Mouse (Mus musculus): ENCODE measurements around the gene Nfil3. TPM values are rescaled to one million over a fixed set of nuclear protein-coding genes. Genes with fewer than 3 reads are reported as not detected.

Gene Nfil3
- total and polyA plus RNA-seq, 3 experiments, result 0.35 to 0.93 TPM; not detected in 1

- H3K4me3 ChIP-seq (ENCODE audit: control insufficient read depth in 1 of 2, insufficient read depth in 1 of 2, low read depth in 2 of 2, low read length in 2 of 2), result no peak overlapping the region
- DNase-seq (ENCODE audit: low read depth, low spot score), result no peak
Observed at GRCm38 (mm10) chr13:52921065-52921825, 59.6 kb downstream of the Nfil3 start.

GRCm38 (mm10) chr13:52919790-52920352 lies 61.0 kb downstream of the Nfil3 start:
- no peak for DNase-seq (ENCODE audit: low read depth, low spot score)
- Histone ChIP-seq H3K36me3 (ENCODE audit: control insufficient read depth in 1 of 2, insufficient read depth in 2 of 2, low read length in 2 of 2) (no peaks in the 10 kb centered on the region; a peak in 1 of 4 replicates), H3K9ac (ENCODE audit: control insufficient read depth, low read depth, low read length, poor library complexity, severe bottlenecking) (no peak overlapping the region), H3K27ac (ENCODE audit: control insufficient read depth, low read depth, low read length) (no peak overlapping the region), H3K4me3 (ENCODE audit: control insufficient read depth in 1 of 2, insufficient read depth in 1 of 2, low read depth in 2 of 2, low read length in 2 of 2) (no peak overlapping the region), H3K79me2 (ENCODE audit: control insufficient read depth, insufficient read depth, low read length, poor library complexity) (peaks cover 6% of the 10 kb centered on the region; the same call in 1 of the 2 replicates), H3K4me1 (ENCODE audit: control insufficient read depth in 1 of 2, insufficient read depth in 2 of 2, low read length in 2 of 2) (peaks cover 0 to 4% of the 10 kb centered on the region in 2 experiments; a peak in 1 of 4 replicates), H3K9me3 (replicated peaks; ENCODE audit: insufficient read depth, low read length) (no peaks in the 10 kb centered on the region), H3K27me3 (ENCODE audit: control insufficient read depth in 1 of 2, insufficient read depth in 2 of 2, low read length in 2 of 2) (no peaks in the 10 kb centered on the region)
- TF ChIP-seq NRF1 (IDR thresholded peaks at IDR 0.05; ENCODE audit: insufficient read depth, low read depth, low read length, poor library complexity, severe bottlenecking) (no peak), MEF2A (IDR thresholded peaks at IDR 0.05; ENCODE audit: extremely low read depth, insufficient replicate concordance, low read depth, low read length, poor library complexity, severe bottlenecking) (no peak), SMC3 (IDR thresholded peaks at IDR 0.05; ENCODE audit: low read depth, low read length) (no peak), JUND (IDR thresholded peaks at IDR 0.05; ENCODE audit: low read depth, low read length) (no peak), TAL1 (IDR thresholded peaks at IDR 0.05; ENCODE audit: low read length) (no peak), MAFK (IDR thresholded peaks at IDR 0.05; ENCODE audit: borderline replicate concordance, low read depth, low read length) (no peak), TCF12 (IDR thresholded peaks at IDR 0.05; ENCODE audit: low read depth, low read length) (no peak), RCOR1 (IDR thresholded peaks at IDR 0.05; ENCODE audit: low read depth, low read length) (no peak), ZC3H11A (IDR thresholded peaks at IDR 0.05; ENCODE audit: low read depth, low read length) (no peak), ZNF384 (IDR thresholded peaks at IDR 0.05; ENCODE audit: low read depth, low read length) (no peak), KAT2A (conservative IDR thresholded peaks at IDR 0.05; ENCODE audit: low read depth, low read length) (no peak), MAX (IDR thresholded peaks at IDR 0.05; ENCODE audit: low read length) (no peak), POLR2AphosphoS5 (IDR thresholded peaks at IDR 0.05; ENCODE audit: borderline replicate concordance, low read depth, low read length) (no peak), GABPA (IDR thresholded peaks at IDR 0.05; ENCODE audit: low read depth, low read length) (no peak), E2F4 (IDR thresholded peaks at IDR 0.05; ENCODE audit: borderline replicate concordance, low read depth, low read length) (no peak), CHD2 (IDR thresholded peaks at IDR 0.05; ENCODE audit: low read length) (no peak), USF1 (IDR thresholded peaks at IDR 0.05; ENCODE audit: low read depth, low read length) (no peak), POLR2AphosphoS2 (IDR thresholded peaks at IDR 0.05; ENCODE audit: low read length) (no peak), ETS1 (IDR thresholded peaks at IDR 0.05; ENCODE audit: low read depth, low read length) (no peak), HCFC1 (IDR thresholded peaks at IDR 0.05; ENCODE audit: low read depth, low read length) (no peak)

More at GRCm38 (mm10) chr13:52921065-52921825, 59.6 kb downstream of the Nfil3 start:
- Histone ChIP-seq H3K27ac (ENCODE audit: control insufficient read depth, low read depth, low read length) (no peak overlapping the region), H3K79me2 (ENCODE audit: control insufficient read depth, insufficient read depth, low read length, poor library complexity) (peaks cover 6% of the 10 kb centered on the region; the same call in 1 of the 2 replicates), H3K27me3 (ENCODE audit: control insufficient read depth in 1 of 2, insufficient read depth in 2 of 2, low read length in 2 of 2) (no peaks in the 10 kb centered on the region), H3K4me1 (ENCODE audit: control insufficient read depth in 1 of 2, insufficient read depth in 2 of 2, low read length in 2 of 2) (peaks cover 0 to 4% of the 10 kb centered on the region in 2 experiments; a peak in 1 of 4 replicates), H3K9ac (ENCODE audit: control insufficient read depth, low read depth, low read length, poor library complexity, severe bottlenecking) (no peak overlapping the region), H3K36me3 (ENCODE audit: control insufficient read depth in 1 of 2, insufficient read depth in 2 of 2, low read length in 2 of 2) (no peaks in the 10 kb centered on the region; a peak in 1 of 4 replicates), H3K9me3 (replicated peaks; ENCODE audit: insufficient read depth, low read length) (no peaks in the 10 kb centered on the region)
- no peak for TF ChIP-seq KAT2A (conservative IDR thresholded peaks at IDR 0.05; ENCODE audit: low read depth, low read length)
- no peak for TF ChIP-seq UBTF (IDR thresholded peaks at IDR 0.05; ENCODE audit: borderline replicate concordance, insufficient read depth, low read depth, low read length)
- no peak for TF ChIP-seq GABPA (IDR thresholded peaks at IDR 0.05; ENCODE audit: low read depth, low read length)
- TF ChIP-seq USF2 (IDR thresholded peaks at IDR 0.05; ENCODE audit: borderline replicate concordance in 1 of 2, insufficient read depth in 1 of 2, low read depth in 1 of 2, low read length in 2 of 2), result no peak
- TF ChIP-seq ZNF384 (IDR thresholded peaks at IDR 0.05; ENCODE audit: low read depth, low read length), result no peak
- no peak for TF ChIP-seq E2F4 (IDR thresholded peaks at IDR 0.05; ENCODE audit: borderline replicate concordance, low read depth, low read length)
- TF ChIP-seq BHLHE40 (IDR thresholded peaks at IDR 0.05; ENCODE audit: borderline replicate concordance, low read depth, low read length), result no peak
- no peak for TF ChIP-seq EP300 (IDR thresholded peaks at IDR 0.05; ENCODE audit: low read depth in 1 of 2, low read length in 2 of 2)
- no peak for TF ChIP-seq USF1 (IDR thresholded peaks at IDR 0.05; ENCODE audit: low read depth, low read length)
- no peak for TF ChIP-seq POLR2A (IDR thresholded peaks at IDR 0.05; ENCODE audit: control insufficient read depth in 1 of 2, insufficient read depth in 1 of 2, low read depth in 1 of 2, low read length in 2 of 2, poor library complexity in 1 of 2)
- no peak for TF ChIP-seq HCFC1 (IDR thresholded peaks at IDR 0.05; ENCODE audit: low read depth, low read length)
- no peak for TF ChIP-seq POLR2AphosphoS2 (IDR thresholded peaks at IDR 0.05; ENCODE audit: low read length)
- no peak for TF ChIP-seq POLR2AphosphoS5 (IDR thresholded peaks at IDR 0.05; ENCODE audit: borderline replicate concordance, low read depth, low read length)
- TF ChIP-seq MAZ (IDR thresholded peaks at IDR 0.05; ENCODE audit: low read depth, low read length), result no peak
- no peak for TF ChIP-seq MYB (IDR thresholded peaks at IDR 0.05; ENCODE audit: low read depth, low read length)
- no peak for TF ChIP-seq RCOR1 (IDR thresholded peaks at IDR 0.05; ENCODE audit: low read depth, low read length)
